Mouse (Mus musculus): ENCODE data around the gene Topaz1. TPM values are rescaled to one million over a fixed set of nuclear protein-coding genes. Genes with fewer than 3 reads are reported as not detected.
A peak's percentile ranks its signal among the peaks of the same experiment; 100 is the strongest.

Gene Topaz1
- polyA plus RNA-seq, 1 experiment from 2014 or later: not detected

- 8% methylated on average over 42 of the region's 42 CpGs for WGBS
- peak; percentile 99 for ATAC-seq (ENCODE audit: low FRiP score)
Measured at GRCm38 (mm10) chr9:122805053-122805844, 58.1 kb downstream of the Topaz1 start, which contains the start of gene Tcaim. TSS of gene Tcaim (plus strand) at chr9:122805539.

GRCm38 (mm10) chr9:122805845-122806341, 58.7 kb downstream of the Topaz1 start:
- Histone ChIP-seq H3K9me3 (ENCODE audit: control insufficient read depth, low read length) (no peaks in the 10 kb centered on the region), H3K27ac (ENCODE audit: low read depth, low read length) (peak overlapping the region; percentile 57; the same call in 1 of the 2 replicates), H3K27me3 (ENCODE audit: control insufficient read depth, insufficient read depth, low read length) (no peaks in the 10 kb centered on the region), H3K4me1 (ENCODE audit: control insufficient read depth, insufficient read depth, low read length) (0 out of 2 replicates have a peak, but pooled peaks cover 4% of the 10 kb centered on the region), H3K4me2 (peak overlapping the region; percentile 74), H3K36me3 (ENCODE audit: control insufficient read depth, insufficient read depth, low read length) (no peaks in the 10 kb centered on the region), H3K9ac (ENCODE audit: low read length) (peak overlapping the region; percentile 75), H3K4me3 (ENCODE audit: low read depth, low read length) (peak overlapping the region; percentile 58)
- DNase-seq (ENCODE audit: low spot score, missing footprints): no peak
- ATAC-seq (ENCODE audit: low FRiP score): no peak
- WGBS: 13% methylated on average over 10 of the region's 10 CpGs

More at GRCm38 (mm10) chr9:122805053-122805844, 58.1 kb downstream of the Topaz1 start, which contains the start of gene Tcaim:
- H3K9ac ChIP-seq (ENCODE audit: low read length): peak within 1 kb of the TSS; percentile 75
- H3K4me2 ChIP-seq: peak within 1 kb of the TSS; percentile 74
- H3K9me3 ChIP-seq (ENCODE audit: control insufficient read depth, low read length): no peaks in the 10 kb centered on the region
- H3K4me1 ChIP-seq (ENCODE audit: control insufficient read depth, insufficient read depth, low read length): 0 out of 2 replicates have a peak, but pooled peaks cover 4% of the 10 kb centered on the region
- no peaks in the 10 kb centered on the region for H3K36me3 ChIP-seq (ENCODE audit: control insufficient read depth, insufficient read depth, low read length)
- peak; percentile 99 for DNase-seq (ENCODE audit: low spot score, missing footprints)
- no peaks in the 10 kb centered on the region for H3K27me3 ChIP-seq (ENCODE audit: control insufficient read depth, insufficient read depth, low read length)
- H3K27ac ChIP-seq (ENCODE audit: low read depth, low read length): peak within 1 kb of the TSS; percentile 57; the same call in 1 of the 2 replicates
- peak within 1 kb of the TSS; percentile 58 for H3K4me3 ChIP-seq (ENCODE audit: low read depth, low read length)

DNA sequence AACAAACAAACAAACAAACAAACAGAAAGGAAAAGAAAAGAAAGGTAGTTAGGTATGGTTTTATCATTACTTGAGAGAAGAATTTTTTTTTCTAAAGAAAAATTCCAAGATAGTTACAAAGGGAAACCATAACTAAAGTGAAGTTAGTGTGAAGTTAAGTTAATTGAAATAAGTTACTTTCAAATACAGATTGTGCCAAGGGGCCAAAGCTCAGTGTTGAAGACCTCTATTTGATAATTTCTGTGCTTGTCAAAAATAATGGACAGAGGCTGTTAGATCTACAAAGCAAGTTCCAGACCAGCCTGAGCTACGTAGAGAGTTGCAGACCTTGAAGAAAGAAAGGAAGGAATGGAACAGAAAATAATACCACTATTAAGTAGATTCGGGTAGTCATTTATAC, 60.0 kb downstream of the Topaz1 start:
- no peak overlapping the region for H3K4me3 ChIP-seq (ENCODE audit: low read depth, low read length)
- ATAC-seq (ENCODE audit: low FRiP score) (no peak), DNase-seq (ENCODE audit: low spot score, missing footprints) (no peak)
- H3K9ac ChIP-seq (ENCODE audit: low read length): no peak overlapping the region
- H3K27me3 ChIP-seq (ENCODE audit: control insufficient read depth, insufficient read depth, low read length): no peaks in the 10 kb centered on the region
- no peak overlapping the region for H3K4me2 ChIP-seq
- H3K9me3 ChIP-seq (ENCODE audit: control insufficient read depth, low read length): no peaks in the 10 kb centered on the region
- no peak overlapping the region for H3K27ac ChIP-seq (ENCODE audit: low read depth, low read length)
- no peaks in the 10 kb centered on the region for H3K36me3 ChIP-seq (ENCODE audit: control insufficient read depth, insufficient read depth, low read length)
- 94% methylated on average over 2 of the region's 2 CpGs for WGBS
- H3K4me1 ChIP-seq (ENCODE audit: control insufficient read depth, insufficient read depth, low read length): 0 out of 2 replicates have a peak, but pooled peaks cover 4% of the 10 kb centered on the region

GRCm38 (mm10) chr9:122810212-122810611, 63.1 kb downstream of the Topaz1 start:
- ATAC-seq (ENCODE audit: low FRiP score): no peak
- no peak overlapping the region for H3K4me2 ChIP-seq
- DNase-seq (ENCODE audit: low spot score, missing footprints): no peak
- no peaks in the 10 kb centered on the region for H3K27me3 ChIP-seq (ENCODE audit: control insufficient read depth, insufficient read depth, low read length)
- 94% methylated on average over 3 of the region's 3 CpGs for whole genome bisulfite sequencing
- no peak overlapping the region for H3K9ac ChIP-seq (ENCODE audit: low read length)
- H3K4me1 ChIP-seq (ENCODE audit: control insufficient read depth, insufficient read depth, low read length): 0 out of 2 replicates have a peak, but pooled peaks cover 4% of the 10 kb centered on the region
- no peaks in the 10 kb centered on the region for H3K36me3 ChIP-seq (ENCODE audit: control insufficient read depth, insufficient read depth, low read length)
- no peaks in the 10 kb centered on the region for H3K9me3 ChIP-seq (ENCODE audit: control insufficient read depth, low read length)
- H3K4me3 ChIP-seq (ENCODE audit: low read depth, low read length): no peak overlapping the region
- H3K27ac ChIP-seq (ENCODE audit: low read depth, low read length): no peak overlapping the region

GRCm38 (mm10) chr9:122812386-122812785, 65.2 kb downstream of the Topaz1 start:
- no peak overlapping the region for H3K9ac ChIP-seq (ENCODE audit: low read length)
- no peaks in the 10 kb centered on the region for H3K27me3 ChIP-seq (ENCODE audit: control insufficient read depth, insufficient read depth, low read length)
- H3K4me1 ChIP-seq (ENCODE audit: control insufficient read depth, insufficient read depth, low read length): no peaks in the 10 kb centered on the region
- H3K9me3 ChIP-seq (ENCODE audit: control insufficient read depth, low read length): no peaks in the 10 kb centered on the region
- H3K4me2 ChIP-seq: no peak overlapping the region
- no peak for DNase-seq (ENCODE audit: low spot score, missing footprints)
- ATAC-seq (ENCODE audit: low FRiP score): no peak
- no peaks in the 10 kb centered on the region for H3K36me3 ChIP-seq (ENCODE audit: control insufficient read depth, insufficient read depth, low read length)
- H3K4me3 ChIP-seq (ENCODE audit: low read depth, low read length): no peak overlapping the region
- WGBS: 83% methylated on average over 5 of the region's 5 CpGs
- H3K27ac ChIP-seq (ENCODE audit: low read depth, low read length): no peak overlapping the region

DNA sequence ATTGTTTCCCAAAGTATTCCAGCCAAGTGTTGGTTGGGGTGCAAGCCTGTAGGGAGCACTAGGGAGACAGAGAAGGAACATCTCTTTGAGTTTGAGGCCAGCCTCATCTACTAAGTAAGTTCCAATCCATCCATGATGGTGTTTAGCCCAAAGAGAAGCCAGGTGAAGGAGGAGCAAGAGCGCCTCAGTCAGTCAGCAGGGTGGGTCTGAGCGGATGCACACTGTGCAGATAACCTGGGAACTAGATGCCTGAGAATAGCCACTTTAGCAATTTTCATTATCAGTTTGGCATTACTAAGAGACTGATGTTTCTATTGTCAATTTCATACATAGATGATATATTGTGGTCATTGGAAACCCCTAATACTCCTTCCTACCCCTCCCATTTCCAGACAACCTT, 67.6 kb downstream of the Topaz1 start:
- ATAC-seq (ENCODE audit: low FRiP score) (no peak), DNase-seq (ENCODE audit: low spot score, missing footprints) (no peak)
- Histone ChIP-seq H3K27ac (ENCODE audit: low read depth, low read length) (no peak overlapping the region), H3K27me3 (ENCODE audit: control insufficient read depth, insufficient read depth, low read length) (no peaks in the 10 kb centered on the region), H3K4me1 (ENCODE audit: control insufficient read depth, insufficient read depth, low read length) (no peaks in the 10 kb centered on the region), H3K4me2 (no peak overlapping the region), H3K9ac (ENCODE audit: low read length) (no peak overlapping the region), H3K4me3 (ENCODE audit: low read depth, low read length) (no peak overlapping the region), H3K9me3 (ENCODE audit: control insufficient read depth, low read length) (no peaks in the 10 kb centered on the region), H3K36me3 (ENCODE audit: control insufficient read depth, insufficient read depth, low read length) (no peaks in the 10 kb centered on the region)
- WGBS: 89% methylated on average over 2 of the region's 2 CpGs

DNA sequence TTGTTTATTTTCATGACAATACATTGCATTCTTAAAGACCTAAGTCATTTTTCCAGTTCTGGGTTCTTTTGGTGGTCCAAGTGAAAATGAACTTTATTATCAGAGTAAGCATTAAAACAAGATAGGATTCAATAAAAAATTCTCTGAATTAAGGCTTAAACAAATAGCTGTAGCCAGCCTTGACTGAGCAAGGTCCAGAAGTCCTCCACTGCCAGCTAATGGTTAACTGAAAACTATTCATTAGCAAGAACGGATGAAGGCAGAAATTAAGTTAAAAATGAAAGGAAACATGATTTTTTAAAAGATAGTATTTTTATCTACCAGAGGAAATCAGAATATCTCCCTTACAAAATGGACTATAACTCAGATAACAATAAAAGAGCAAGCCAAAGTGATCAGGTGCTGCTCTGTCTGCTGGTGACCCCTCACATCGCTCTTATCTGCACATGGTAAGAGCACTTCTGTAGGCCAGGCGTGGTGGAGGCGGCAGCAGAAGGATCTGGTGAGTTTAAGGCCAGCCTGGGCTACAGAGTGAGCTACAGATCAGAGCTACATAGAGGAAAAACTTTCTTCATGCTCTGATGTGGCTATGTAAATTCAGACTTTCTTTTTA, 68.2 kb downstream of the Topaz1 start:
- Histone ChIP-seq H3K27me3 (ENCODE audit: control insufficient read depth, insufficient read depth, low read length) (no peaks in the 10 kb centered on the region), H3K36me3 (ENCODE audit: control insufficient read depth, insufficient read depth, low read length) (no peaks in the 10 kb centered on the region), H3K27ac (ENCODE audit: low read depth, low read length) (no peak overlapping the region), H3K4me1 (ENCODE audit: control insufficient read depth, insufficient read depth, low read length) (no peaks in the 10 kb centered on the region), H3K9ac (ENCODE audit: low read length) (no peak overlapping the region), H3K9me3 (ENCODE audit: control insufficient read depth, low read length) (no peaks in the 10 kb centered on the region), H3K4me3 (ENCODE audit: low read depth, low read length) (no peak overlapping the region), H3K4me2 (no peak overlapping the region)
- DNase-seq (ENCODE audit: low spot score, missing footprints) (no peak), ATAC-seq (ENCODE audit: low FRiP score) (no peak)
- 88% methylated on average over 4 of the region's 4 CpGs for WGBS

GRCm38 (mm10) chr9:122823374-122824017, 76.3 kb downstream of the Topaz1 start:
- no peak overlapping the region for H3K4me2 ChIP-seq
- peaks cover 4% of the 10 kb centered on the region; the same call in 1 of the 2 replicates for H3K36me3 ChIP-seq (ENCODE audit: control insufficient read depth, insufficient read depth, low read length)
- DNase-seq (ENCODE audit: low spot score, missing footprints) (no peak), ATAC-seq (ENCODE audit: low FRiP score) (no peak)
- H3K27me3 ChIP-seq (ENCODE audit: control insufficient read depth, insufficient read depth, low read length): no peaks in the 10 kb centered on the region
- no peaks in the 10 kb centered on the region for H3K9me3 ChIP-seq (ENCODE audit: control insufficient read depth, low read length)
- no peak overlapping the region for H3K4me3 ChIP-seq (ENCODE audit: low read depth, low read length)
- no peak overlapping the region for H3K9ac ChIP-seq (ENCODE audit: low read length)
- WGBS: 88% methylated on average over 5 of the region's 5 CpGs
- no peaks in the 10 kb centered on the region for H3K4me1 ChIP-seq (ENCODE audit: control insufficient read depth, insufficient read depth, low read length)
- no peak overlapping the region for H3K27ac ChIP-seq (ENCODE audit: low read depth, low read length)
